Mouse (Mus musculus): ENCODE measurements around the gene Cd300e.

Cd300e gene

DNA sequence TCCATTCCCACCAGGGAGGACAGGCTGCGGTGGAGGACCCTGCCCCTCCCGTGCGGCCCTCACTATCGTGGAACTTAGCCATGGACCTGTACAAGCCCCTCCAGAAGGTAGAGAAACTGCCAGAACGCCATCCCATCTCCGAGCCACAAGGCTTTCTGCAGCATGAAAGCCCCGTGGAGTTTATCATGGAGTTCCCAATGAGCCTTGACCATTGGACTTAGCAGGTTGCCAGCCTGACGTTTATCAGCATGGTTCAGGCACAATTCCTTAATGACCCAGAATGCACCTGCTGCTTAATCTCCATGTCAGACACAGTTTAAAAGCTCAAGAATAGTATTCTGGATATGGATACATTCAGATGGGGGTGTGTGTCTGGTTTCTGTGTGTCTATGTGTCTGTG lies 23.1 kb upstream of the Cd300e start:
- in situ Hi-C loops (cut with MboI; ENCODE audit: low pct_unique_long_range_greater_than_20kb in 1 of 2, low sequenced_read_pairs in 2 of 2, unreplicated experiment in 1 of 2) = no loop called here

DNA sequence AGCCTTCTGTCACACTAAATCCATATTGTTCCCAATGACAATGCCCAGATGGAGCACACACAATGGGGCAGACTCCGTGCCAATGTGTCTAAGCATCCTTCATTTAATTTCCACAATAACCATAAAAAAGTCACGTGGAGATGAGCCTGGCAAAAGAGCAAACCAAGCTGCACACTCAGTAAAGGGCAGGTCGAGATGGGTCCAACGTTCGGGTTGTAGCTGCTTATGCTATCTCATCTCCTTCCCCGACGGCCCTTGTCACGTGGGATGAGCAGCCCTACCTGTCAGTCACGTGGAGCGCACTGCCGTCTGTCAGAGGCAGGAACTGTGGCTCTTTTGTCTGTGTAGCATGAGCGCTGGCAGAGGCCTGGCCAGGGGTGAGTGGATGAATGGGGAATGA lies 22.6 kb upstream of the Cd300e start:
- in situ Hi-C loops (cut with MboI; ENCODE audit: low pct_unique_long_range_greater_than_20kb in 1 of 2, low sequenced_read_pairs in 2 of 2, unreplicated experiment in 1 of 2) = no loop called here

- in situ Hi-C loops (cut with MboI; ENCODE audit: low pct_unique_long_range_greater_than_20kb in 1 of 2, low sequenced_read_pairs in 2 of 2, unreplicated experiment in 1 of 2) = no loop called here
Observed at GRCm38 (mm10) chr11:115083376-115084139, 21.6 kb upstream of the Cd300e start.

GRCm38 (mm10) chr11:115082196-115082595 lies 20.2 kb upstream of the Cd300e start:
- in situ Hi-C loops (cut with MboI; ENCODE audit: low pct_unique_long_range_greater_than_20kb in 1 of 2, low sequenced_read_pairs in 2 of 2, unreplicated experiment in 1 of 2) = no loop called here

DNA sequence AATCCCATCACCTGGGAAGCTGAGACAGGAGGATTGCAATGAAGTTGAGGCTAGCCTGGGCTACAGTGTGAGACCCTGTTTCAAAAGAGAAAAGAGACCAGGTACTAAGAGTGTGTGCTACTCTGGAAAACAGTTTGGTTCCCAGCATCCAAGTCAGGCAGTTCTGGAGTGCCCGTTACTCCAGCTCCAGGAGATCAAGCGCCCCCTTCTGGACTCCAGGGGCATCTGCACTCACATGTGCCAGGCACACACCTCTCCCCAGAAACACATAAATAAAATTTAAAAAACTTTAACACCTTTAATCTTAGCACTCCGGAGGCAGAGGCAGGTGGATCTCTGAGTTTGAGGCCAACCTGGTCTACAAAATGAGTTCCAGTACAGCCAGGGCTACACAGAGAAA lies 19.4 kb upstream of the Cd300e start:
- in situ Hi-C loops (cut with MboI; ENCODE audit: low pct_unique_long_range_greater_than_20kb in 1 of 2, low sequenced_read_pairs in 2 of 2, unreplicated experiment in 1 of 2) = no loop called here

DNA sequence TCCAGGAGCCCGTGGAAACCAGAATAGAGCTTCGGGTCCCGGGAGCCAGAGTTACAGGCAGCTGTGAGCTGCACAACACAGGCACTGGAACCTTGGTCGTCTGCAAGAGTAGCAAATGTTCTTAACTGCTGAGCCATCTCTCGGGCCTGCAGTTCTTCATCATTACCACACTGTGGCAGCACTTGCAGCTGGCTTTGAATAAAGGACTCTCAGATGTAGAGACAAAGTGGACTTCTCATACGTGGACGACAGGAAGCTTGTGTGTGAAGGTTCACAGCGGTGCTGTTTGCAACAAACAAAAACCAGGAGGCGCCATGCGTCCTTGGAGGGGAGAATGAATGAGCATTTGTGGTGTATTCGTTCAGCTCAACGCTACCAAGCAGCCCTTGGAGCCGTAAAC lies 18.9 kb upstream of the Cd300e start:
- in situ Hi-C loops (cut with MboI; ENCODE audit: low pct_unique_long_range_greater_than_20kb in 1 of 2, low sequenced_read_pairs in 2 of 2, unreplicated experiment in 1 of 2) = no loop called here

- in situ Hi-C loops (cut with MboI; ENCODE audit: low pct_unique_long_range_greater_than_20kb in 1 of 2, low sequenced_read_pairs in 2 of 2, unreplicated experiment in 1 of 2) = no loop called here
Observed at GRCm38 (mm10) chr11:115078680-115079079, 16.7 kb upstream of the Cd300e start.

DNA sequence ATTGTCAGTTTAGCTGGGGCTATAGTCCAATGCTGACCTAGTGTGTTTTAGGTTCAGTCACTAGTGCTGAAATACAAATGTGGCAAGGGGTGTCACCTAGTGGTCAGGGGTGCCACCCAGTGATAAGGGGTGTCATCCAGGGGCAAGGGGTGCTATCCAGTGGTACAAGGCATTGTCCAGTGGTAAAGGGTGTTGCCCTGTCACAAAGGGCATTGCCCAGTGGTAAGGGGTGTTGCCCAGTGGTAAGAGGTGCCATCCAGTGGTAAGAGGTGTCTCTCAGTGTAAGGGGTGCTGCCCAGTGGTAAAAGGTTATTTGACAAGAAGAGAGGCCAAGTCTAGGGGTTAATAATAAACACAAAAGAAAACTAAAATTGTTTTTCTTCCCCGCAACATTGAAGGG lies 15.5 kb upstream of the Cd300e start:
- in situ Hi-C loops (cut with MboI; ENCODE audit: low pct_unique_long_range_greater_than_20kb in 1 of 2, low sequenced_read_pairs in 2 of 2, unreplicated experiment in 1 of 2) = no loop called here

DNA sequence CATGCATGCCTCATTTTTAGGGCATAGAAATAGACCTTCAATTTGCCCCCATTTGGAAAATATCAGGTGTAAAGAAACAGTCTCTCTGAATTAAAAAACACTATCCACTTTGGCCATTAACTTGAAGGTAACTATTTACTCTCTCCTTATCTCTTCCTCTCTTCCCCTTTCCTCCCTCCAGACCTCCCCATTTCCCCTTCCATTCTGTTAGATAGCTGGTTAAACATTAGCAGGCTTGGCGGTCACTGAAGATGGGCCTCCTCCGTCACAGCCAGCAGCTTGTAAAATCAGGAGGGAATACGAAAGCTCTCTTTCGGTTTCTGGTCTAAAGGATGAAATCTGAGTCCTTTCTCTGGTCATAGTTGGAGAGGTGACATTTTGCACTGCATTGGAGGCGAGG lies 13.9 kb upstream of the Cd300e start:
- in situ Hi-C loops (cut with MboI; ENCODE audit: low pct_unique_long_range_greater_than_20kb in 1 of 2, low sequenced_read_pairs in 2 of 2, unreplicated experiment in 1 of 2) = no loop called here

DNA sequence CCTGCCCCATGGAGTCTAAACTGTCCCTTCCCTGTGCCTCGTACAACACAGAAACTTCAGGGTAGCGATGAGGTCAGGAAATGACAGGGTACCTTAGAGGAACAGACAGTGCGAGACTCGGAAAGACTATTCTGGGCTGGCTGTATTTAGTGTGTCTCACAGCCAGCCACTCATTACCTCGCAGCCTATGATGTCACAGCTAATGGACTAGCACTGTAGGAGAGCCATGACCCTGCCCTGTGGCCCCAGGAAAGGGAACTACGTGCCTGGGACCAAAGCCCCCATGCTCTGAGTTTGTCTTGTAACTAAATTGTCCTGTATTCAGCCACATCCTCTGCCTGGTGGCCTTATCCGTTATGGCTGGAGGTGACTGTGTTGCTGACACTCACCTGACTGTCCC lies 13.4 kb upstream of the Cd300e start:
- in situ Hi-C loops (cut with MboI; ENCODE audit: low pct_unique_long_range_greater_than_20kb in 1 of 2, low sequenced_read_pairs in 2 of 2, unreplicated experiment in 1 of 2) = no loop called here

GRCm38 (mm10) chr11:115073002-115073401 lies 11.0 kb upstream of the Cd300e start:
- in situ Hi-C loops (cut with MboI; ENCODE audit: low pct_unique_long_range_greater_than_20kb in 1 of 2, low sequenced_read_pairs in 2 of 2, unreplicated experiment in 1 of 2) = loop anchor here in 1 of 2 experiments (25.0 kb wide), 1 partner anchor 261 kb away; no protein-coding TSS in a partner anchor

DNA sequence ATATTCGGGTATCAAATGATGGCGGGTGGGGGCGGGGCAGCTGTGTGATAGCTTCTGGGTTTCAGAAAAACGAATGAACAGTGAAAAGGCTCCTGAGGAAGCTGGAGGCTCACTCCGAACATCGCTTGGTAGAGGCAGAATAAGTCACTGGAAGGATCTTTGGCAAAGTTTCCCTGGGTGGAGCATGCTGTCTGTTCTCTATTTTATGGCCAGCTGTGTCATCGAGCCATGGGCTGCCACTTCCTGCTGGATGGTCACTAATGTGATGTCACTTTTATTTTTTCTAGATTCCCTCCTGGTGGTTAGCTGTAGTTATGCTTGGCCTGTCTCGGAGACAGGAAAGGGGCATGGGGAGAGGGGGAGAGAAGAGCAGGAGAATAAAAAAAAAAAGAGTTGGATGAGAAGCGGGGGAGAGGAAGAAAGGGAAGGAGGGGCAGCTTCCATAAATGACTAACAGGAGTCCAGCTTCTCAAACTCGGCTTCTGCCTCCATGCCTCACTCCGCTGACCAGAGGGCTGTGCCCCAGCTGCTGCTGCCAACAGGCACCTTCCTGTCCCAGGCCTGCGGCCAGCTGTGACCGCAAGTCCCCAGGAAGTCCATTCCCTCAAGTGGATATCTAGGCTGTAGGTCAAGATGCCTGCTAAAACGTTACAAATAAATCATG lies 9.8 kb upstream of the Cd300e start:
- in situ Hi-C loops (cut with MboI; ENCODE audit: low pct_unique_long_range_greater_than_20kb in 1 of 2, low sequenced_read_pairs in 2 of 2, unreplicated experiment in 1 of 2) = loop anchor here in 1 of 2 experiments (25.0 kb wide), 1 partner anchor 259 kb away; no protein-coding TSS in a partner anchor

DNA sequence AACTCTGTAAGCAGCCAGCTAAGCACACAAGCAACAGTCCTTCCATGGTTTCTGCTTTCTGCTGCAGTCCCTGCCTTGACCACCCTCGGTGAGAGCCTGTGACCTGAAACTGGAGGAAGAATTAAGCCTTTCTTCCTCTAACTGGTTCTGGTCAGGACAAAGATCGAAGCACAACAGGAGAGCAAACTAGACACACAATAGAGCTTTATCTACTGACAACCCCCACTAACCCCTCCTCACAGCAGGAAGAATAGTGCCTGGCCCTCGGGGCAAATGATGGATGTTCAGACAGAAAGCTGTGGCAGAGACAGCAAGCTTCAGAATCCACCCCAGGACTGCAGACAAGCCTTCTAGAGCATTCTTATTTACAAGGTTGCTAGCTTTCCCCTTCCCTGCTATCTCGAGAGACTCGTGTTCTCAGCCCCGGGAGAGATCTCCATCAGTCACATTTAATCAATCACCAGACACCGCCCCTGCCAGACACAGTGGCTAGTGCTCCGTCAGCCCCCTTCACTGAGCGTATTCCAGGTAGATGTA lies 9.1 kb upstream of the Cd300e start:
- in situ Hi-C loops (cut with MboI; ENCODE audit: low pct_unique_long_range_greater_than_20kb in 1 of 2, low sequenced_read_pairs in 2 of 2, unreplicated experiment in 1 of 2) = loop anchor here in 1 of 2 experiments (25.0 kb wide), 1 partner anchor 259 kb away; no protein-coding TSS in a partner anchor

- in situ Hi-C loops (cut with MboI; ENCODE audit: low pct_unique_long_range_greater_than_20kb in 1 of 2, low sequenced_read_pairs in 2 of 2, unreplicated experiment in 1 of 2) = loop anchor here in 1 of 2 experiments (10.0 to 25.0 kb wide), 2 partner anchors 142 to 254 kb away; no protein-coding TSS in a partner anchor
Observed at GRCm38 (mm10) chr11:115066768-115067167, 4.8 kb upstream of the Cd300e start.

- in situ Hi-C loops (cut with MboI; ENCODE audit: low pct_unique_long_range_greater_than_20kb in 1 of 2, low sequenced_read_pairs in 2 of 2, unreplicated experiment in 1 of 2) = loop anchor here in 1 of 2 experiments (10.0 to 25.0 kb wide), 2 partner anchors 135 to 247 kb away; no protein-coding TSS in a partner anchor
Observed at GRCm38 (mm10) chr11:115059797-115060196, 2.2 kb downstream of the Cd300e start.

- in situ Hi-C loops (cut with MboI; ENCODE audit: low pct_unique_long_range_greater_than_20kb in 1 of 2, low sequenced_read_pairs in 2 of 2, unreplicated experiment in 1 of 2) = loop anchor here in 1 of 2 experiments (25.0 kb wide), 1 partner anchor 246 kb away; no protein-coding TSS in a partner anchor
Observed at GRCm38 (mm10) chr11:115058701-115059100, 3.3 kb downstream of the Cd300e start.

DNA sequence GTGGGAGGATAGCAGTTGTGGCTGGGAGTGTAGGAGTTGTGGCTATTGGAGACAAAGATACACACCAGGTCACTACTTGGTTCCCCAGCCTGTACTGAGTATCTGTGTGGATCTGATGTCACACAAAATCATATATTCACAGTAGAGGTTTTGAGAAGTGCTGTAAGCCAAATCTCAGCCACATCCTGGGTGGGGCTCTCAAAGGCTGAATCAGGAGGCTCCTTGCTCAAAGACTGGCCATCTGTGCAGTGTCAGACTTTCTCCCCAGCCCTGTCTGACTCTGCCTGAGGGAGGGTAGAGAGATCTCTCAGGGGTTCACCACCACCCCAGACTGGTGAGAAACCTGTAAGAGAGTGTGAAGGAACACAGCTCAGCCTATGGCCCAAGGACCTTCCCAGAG lies 7.4 kb downstream of the Cd300e start:
- in situ Hi-C loops (cut with MboI; ENCODE audit: low pct_unique_long_range_greater_than_20kb in 1 of 2, low sequenced_read_pairs in 2 of 2, unreplicated experiment in 1 of 2) = loop anchor here in 1 of 2 experiments (25.0 kb wide), 1 partner anchor 242 kb away; no protein-coding TSS in a partner anchor

DNA sequence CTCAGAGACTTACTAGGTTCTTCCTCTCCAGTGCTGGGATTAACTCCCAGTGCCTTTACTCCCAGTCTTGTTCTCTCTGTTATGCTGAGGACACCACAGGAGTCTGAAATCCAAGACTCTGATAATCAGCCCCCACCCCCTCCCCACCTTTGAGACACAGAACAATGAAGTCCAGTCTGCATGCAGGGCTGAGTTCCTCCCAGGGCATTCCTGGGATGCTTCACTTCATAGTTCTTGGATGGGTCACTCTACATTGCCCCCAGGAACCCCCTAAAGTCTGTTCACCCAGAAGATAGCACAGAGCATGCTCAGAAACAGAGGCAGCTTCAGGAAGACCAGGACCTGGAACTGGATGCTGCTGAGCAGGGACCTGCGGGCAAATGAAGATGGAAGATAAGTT lies 9.0 kb downstream of the Cd300e start:
- in situ Hi-C loops (cut with MboI; ENCODE audit: low pct_unique_long_range_greater_than_20kb in 1 of 2, low sequenced_read_pairs in 2 of 2, unreplicated experiment in 1 of 2) = loop anchor here in 1 of 2 experiments (25.0 kb wide), 1 partner anchor 241 kb away; no protein-coding TSS in a partner anchor

- in situ Hi-C loops (cut with MboI; ENCODE audit: low pct_unique_long_range_greater_than_20kb in 1 of 2, low sequenced_read_pairs in 2 of 2, unreplicated experiment in 1 of 2) = loop anchor here in 1 of 2 experiments (25.0 kb wide), 1 partner anchor 240 kb away; no protein-coding TSS in a partner anchor
Observed at GRCm38 (mm10) chr11:115052206-115052605, 9.8 kb downstream of the Cd300e start.

Data from mouse embryonic stem cell (cell line).